Mouse (Mus musculus) left cerebral cortex, postnatal 10 days (tissue): Measurements from ENCODE around the gene Rasal2. TPM values are rescaled to one million over a fixed set of nuclear protein-coding genes. Genes with fewer than 3 reads are reported as not detected.

ENCODE experiments used
- DNase-seq, 2 experiments: peaks; one replicate each; pipeline ENCODE4 v3.0.0; 2021 to 2022; ENCODE audit warnings: low spot score in 2 of 2, mixed read lengths in 1 of 2; ENCODE audit errors: extremely low spot score in 1 of 2
- intact Hi-C: fragments of 180-260 bp; cut with DNase I; formaldehyde crosslinking; loops from one replicate; pipeline ENCODE4 v1.15.1; 2025
- total RNA-seq, 2 experiments: library from RNA; stranded (reverse); gene quantifications; 2 replicates each; pipeline ENCODE4 v1.2.3; 2021

Gene Rasal2
- total RNA-seq, result 10 to 100 TPM; 55.1 to 56.2 TPM

- DNase-seq, result peak; percentile 95 to 98
- intact Hi-C loops, result loop anchor here (5.0 kb wide), 1 partner anchor 85 kb away; no protein-coding TSS in a partner anchor
Observed at GRCm38 (mm10) chr1:157412454-157413369, at the start of gene Rasal2. Gene Rasal2, minus strand, starts transcription at chr1:157412595.

- intact Hi-C loops, result no loop called here
Observed at GRCm38 (mm10) chr1:157461276-157461675, 48.9 kb upstream of the Rasal2 start.

DNA sequence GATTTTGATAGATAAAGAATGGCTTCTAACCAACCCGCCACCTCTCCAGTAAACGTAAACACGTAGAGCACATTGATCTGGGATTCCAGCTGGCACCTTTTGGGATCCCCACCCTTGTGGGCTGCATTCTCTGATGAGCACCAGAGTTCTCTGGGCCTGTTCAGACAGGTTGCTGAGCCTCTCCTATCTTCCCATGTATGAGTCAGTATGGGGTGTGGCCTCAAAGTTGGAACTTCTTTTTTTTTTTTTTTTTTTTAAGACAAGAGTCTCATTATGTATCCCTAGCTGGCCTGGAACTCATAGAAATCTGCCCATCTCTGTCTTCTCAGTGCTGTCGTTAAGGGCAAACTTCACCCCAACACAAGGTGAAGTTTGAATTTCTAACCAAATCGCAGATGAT lies 47.5 kb upstream of the Rasal2 start:
- DNase-seq, result no peak
- intact Hi-C loops, result no loop called here

More at GRCm38 (mm10) chr1:157461276-157461675, 48.9 kb upstream of the Rasal2 start:
- no peak for DNase-seq

DNA sequence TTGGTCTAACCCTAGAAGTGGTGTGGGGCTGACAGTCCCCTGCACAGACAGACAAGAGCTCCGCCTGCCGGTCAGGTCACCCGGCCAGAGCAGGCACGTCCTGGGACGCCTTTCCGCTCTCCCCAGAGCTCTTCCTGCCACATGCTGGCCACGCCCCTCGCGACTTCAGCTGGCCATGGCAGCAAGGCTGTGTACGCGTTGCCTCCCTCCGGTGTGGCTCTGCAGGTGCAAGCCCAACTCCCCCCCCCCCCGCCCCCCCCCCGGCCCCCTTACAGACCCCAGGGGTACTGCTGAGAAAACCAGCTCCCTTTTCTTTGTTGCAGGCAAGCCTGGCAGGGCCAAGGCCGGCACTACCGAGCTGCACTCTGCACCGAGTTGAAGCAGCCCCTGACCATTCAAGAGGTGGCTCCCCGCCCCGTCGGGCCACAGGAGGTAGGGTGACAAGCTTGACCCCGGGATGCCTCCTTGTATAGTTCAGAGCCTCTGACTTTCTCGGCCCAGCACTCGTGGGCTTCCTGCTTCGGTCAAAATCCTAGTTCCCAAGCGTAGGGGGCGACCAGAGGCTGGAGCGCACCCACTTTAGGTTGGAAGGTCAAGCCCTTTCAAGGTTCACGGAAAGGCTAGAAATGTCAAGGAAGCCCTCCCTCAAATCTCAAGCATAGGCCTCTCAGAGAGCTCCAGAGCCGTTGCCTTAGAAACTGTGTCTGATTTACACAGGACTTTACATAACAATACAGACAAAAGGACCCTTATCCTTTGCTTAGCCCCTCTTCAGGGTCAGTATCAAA lies 46.2 kb upstream of the Rasal2 start, which contains the start of gene Cryzl2:
TSS of gene Cryzl2 (plus strand) at position 157 of the 788 bp plus-strand sequence.
- intact Hi-C loops, result no loop called here
- DNase-seq, result peak in 1 of 2 experiments; percentile 91

DNA sequence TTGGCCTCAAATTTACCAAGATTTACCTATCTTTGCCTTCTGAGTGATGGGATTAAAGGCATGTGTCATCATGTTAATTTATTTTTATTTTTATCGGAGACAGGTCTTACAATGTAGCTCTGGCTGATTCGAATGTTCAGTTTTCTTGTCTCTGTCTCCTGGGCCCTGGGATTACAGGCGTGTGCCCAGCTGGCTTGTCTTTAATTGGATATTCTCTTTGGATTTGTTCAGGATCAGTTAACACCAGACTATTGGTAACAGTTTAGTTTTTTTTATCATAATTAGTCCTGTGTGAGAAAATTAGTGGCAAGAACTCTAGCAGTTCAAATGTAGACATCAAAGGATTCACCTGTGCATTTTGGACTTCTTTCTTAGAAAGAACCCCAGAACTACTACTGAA lies 45.4 kb upstream of the Rasal2 start:
- intact Hi-C loops, result no loop called here
- DNase-seq, result no peak

DNA sequence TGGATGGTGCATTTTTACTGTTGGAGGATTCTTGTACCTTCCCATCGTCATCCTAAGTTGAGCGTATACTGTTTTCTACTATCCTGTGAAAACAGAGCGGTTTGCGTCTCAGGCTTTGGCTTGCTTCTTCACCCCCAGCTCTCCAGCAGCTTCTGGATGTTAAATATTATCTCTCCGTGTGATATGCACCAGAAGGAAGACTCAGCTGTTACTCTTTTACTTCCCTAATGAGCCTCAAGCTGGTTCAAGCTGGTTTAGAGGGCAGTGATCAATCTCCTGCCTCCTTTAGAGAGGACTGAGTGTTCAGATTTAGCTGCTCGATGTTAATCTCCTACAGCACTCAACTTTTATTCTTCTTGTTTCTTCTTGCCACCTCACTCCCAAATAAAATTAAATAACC lies 42.5 kb upstream of the Rasal2 start:
- intact Hi-C loops, result no loop called here
- no peak for DNase-seq

- DNase-seq, result no peak
- intact Hi-C loops, result no loop called here
Observed at GRCm38 (mm10) chr1:157452759-157453549, 40.6 kb upstream of the Rasal2 start.

DNA sequence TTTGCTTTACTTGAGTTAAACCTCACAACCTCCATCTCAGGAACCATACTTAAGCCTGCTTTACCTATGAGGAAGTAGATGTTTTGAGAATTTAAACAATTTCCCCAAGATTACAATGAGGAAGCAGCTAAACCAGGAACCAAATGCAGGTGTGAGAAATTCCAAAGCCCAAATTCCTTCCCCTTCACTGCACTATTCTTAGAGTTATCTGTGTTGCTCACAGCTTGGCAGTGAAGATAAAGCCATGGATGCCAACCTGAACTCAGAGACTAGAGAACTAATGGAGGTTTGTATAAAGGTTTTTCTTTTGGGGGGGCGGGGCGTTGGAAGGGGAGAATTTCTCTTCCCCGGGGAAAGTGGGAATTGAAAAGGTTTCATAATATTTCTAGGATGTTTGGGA lies 39.9 kb upstream of the Rasal2 start:
- intact Hi-C loops, result no loop called here
- no peak for DNase-seq

- intact Hi-C loops, result loop anchor here (5.0 to 10.0 kb wide), 2 partner anchors 87 to 155 kb away; no protein-coding TSS in a partner anchor
- DNase-seq, result peak in 1 of 2 experiments; percentile 66
Observed at GRCm38 (mm10) chr1:157449981-157450636, 37.7 kb upstream of the Rasal2 start.

DNA sequence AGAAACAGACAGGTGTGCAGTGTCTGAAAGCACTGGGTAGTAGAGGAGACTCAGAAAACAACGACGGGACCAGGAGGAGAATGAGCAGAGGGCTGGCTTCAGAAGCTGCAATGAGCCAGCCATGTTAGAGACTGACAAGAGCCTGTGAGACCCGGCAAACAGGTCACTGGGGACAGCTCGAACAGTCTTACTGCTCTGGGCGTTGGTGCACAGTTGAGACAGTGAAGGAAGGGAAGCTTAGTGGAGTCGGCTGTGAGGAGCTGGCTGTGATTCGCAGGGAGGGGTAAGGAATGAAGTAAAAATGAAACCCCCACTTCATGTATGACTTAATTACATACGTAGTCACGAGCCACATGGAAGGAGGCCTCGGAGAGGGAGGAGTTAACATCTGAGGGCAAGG lies 37.1 kb upstream of the Rasal2 start:
- no peak for DNase-seq
- intact Hi-C loops, result loop anchor here (5.0 to 10.0 kb wide), 2 partner anchors 88 to 155 kb away; no protein-coding TSS in a partner anchor

DNA sequence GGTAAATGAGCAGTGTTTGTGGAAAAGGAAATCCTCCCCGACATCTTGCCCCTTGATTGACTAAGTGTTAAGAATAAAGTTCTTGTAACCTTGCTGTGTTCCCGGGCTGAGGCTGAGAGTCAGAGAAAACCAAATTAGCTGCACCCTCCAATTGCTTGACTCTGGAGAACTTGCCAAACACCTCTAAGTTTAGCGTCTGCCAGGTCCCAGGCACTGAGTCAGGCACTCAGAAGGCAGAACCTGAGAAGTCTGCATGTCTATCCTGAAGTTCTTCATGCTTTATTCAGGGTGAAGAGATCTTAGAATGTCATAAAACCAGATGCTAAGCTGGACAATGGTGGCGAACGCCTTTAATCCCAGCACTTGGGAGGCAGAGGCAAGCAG lies 36.4 kb upstream of the Rasal2 start:
- intact Hi-C loops, result loop anchor here (5.0 to 10.0 kb wide), 2 partner anchors 89 to 154 kb away; no protein-coding TSS in a partner anchor
- no peak for DNase-seq

- intact Hi-C loops, result loop anchor here (5.0 to 10.0 kb wide), 2 partner anchors 89 to 153 kb away; no protein-coding TSS in a partner anchor
- DNase-seq, result no peak
Observed at GRCm38 (mm10) chr1:157448164-157448804, 35.9 kb upstream of the Rasal2 start.

- no peak for DNase-seq
- intact Hi-C loops, result loop anchor here (5.0 to 10.0 kb wide), 2 partner anchors 90 to 152 kb away; no protein-coding TSS in a partner anchor
Observed at GRCm38 (mm10) chr1:157447142-157447541, 34.7 kb upstream of the Rasal2 start.

- intact Hi-C loops, result loop anchor here (5.0 to 10.0 kb wide), 2 partner anchors 91 to 152 kb away; no protein-coding TSS in a partner anchor
- DNase-seq, result peak; percentile 67 to 78
Observed at GRCm38 (mm10) chr1:157446325-157446724, 33.9 kb upstream of the Rasal2 start.

DNA sequence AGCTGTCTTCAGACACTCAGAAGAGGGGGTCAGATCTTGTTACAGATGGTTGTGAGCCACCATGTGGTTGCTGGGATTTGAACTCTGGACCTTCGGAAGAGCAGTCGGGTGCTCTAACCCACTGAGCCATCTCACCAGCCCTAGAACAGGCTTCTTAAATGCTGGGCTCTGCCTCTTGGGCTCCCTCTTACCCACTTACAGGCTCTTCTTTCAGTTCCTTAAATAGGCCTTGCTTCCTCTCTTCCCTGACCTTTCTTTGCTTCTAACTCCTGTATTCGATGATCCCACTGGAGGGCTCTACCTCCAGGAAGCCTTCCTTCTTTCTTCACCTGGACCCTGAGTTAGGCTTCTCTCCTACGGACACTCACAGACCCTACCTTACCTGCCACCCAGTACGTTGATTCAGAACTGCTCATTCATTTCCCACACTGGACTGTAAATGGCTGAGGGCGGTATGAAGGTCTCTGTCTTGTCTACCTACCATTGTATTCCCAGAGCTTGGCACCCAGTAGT lies 33.1 kb upstream of the Rasal2 start:
- DNase-seq, result no peak
- intact Hi-C loops, result loop anchor here (5.0 to 10.0 kb wide), 2 partner anchors 92 to 151 kb away; no protein-coding TSS in a partner anchor

DNA sequence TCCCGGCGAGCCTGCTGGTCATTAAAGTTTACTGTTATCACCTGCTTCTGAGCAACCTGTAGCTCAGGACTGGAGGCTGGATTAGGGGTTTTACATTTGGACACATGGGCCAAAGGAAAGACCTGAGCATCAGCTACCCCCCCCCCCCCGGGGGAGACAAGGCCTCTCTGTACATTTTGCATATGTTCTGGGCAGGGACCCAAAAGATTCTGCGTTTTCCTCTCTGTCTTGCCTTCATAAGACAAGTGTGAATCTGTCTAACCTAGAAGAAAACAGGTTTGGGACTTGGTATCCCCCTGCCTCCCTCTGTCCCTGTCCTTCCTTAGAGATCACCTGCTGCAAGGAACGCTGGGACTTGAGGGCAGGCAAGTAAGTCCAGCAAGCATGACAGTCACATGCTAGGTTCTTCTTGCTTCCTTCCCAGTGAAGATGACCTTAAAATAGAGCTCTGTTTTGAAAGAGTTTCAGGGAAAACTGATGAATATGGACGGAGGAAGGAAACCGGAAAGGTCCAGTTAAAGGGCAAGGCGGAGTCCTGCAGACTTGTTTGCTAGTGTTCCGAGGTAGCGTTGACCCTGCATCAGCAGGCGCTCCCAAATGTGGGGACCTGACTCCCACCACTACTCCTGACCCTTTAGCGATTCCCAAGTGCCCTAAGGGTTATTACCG lies 32.4 kb upstream of the Rasal2 start:
- DNase-seq, result no peak
- intact Hi-C loops, result loop anchor here (5.0 to 10.0 kb wide), 2 partner anchors 93 to 150 kb away; no protein-coding TSS in a partner anchor
